Mouse (Mus musculus) stomach, embryonic 14.5 days (tissue): ENCODE results near the gene Nup214. TPM values are rescaled to one million over a fixed set of nuclear protein-coding genes. Genes with fewer than 3 reads are reported as not detected.

Source experiments
- ATAC-seq: fragments of 200-750 bp; cut with Nextera tagmentation; 2 replicates; pipeline ENCODE4 v1.8.0; 2017; ENCODE audit warnings: low read depth, moderate TSS enrichment; ENCODE audit not compliant: insufficient number of reproducible peaks, insufficient read depth, low FRiP score
- H3K27ac ChIP-seq: fragments of 300-500 bp; sonication (generic); 2 replicates; pipeline ENCODE4 v1.5.1; 2014; ENCODE audit warnings: mild to moderate bottlenecking, low read length, moderate library complexity, mixed read lengths
- H3K27me3 ChIP-seq: fragments of 300-500 bp; sonication (generic); 2 replicates; pipeline ENCODE4 v1.6.1; 2014; ENCODE audit warnings: low read length, control low read depth, mixed read lengths; ENCODE audit not compliant: control insufficient read depth, insufficient read depth
- H3K36me3 ChIP-seq: fragments of 300-500 bp; sonication (generic); 2 replicates; pipeline ENCODE4 v1.6.1; 2014; ENCODE audit warnings: mild to moderate bottlenecking, control low read depth, low read length, moderate library complexity, mixed read lengths; ENCODE audit not compliant: control insufficient read depth, insufficient read depth
- H3K4me1 ChIP-seq: fragments of 300-500 bp; sonication (generic); 2 replicates; pipeline ENCODE4 v1.6.1; 2014; ENCODE audit warnings: low read length, control low read depth, mixed read lengths; ENCODE audit not compliant: control insufficient read depth, insufficient read depth
- H3K4me2 ChIP-seq: fragments of 300-500 bp; sonication (generic); replicated peaks from 2 replicates; pipeline ENCODE4 v1.6.1; 2014; ENCODE audit warnings: low read depth, low read length, control low read depth
- H3K4me3 ChIP-seq: fragments of 300-500 bp; sonication (generic); 2 replicates; pipeline ENCODE4 v1.5.1; 2014; ENCODE audit warnings: low read depth, low read length, control low read depth
- H3K9ac ChIP-seq: fragments of 300-500 bp; sonication (generic); replicated peaks from 2 replicates; pipeline ENCODE4 v1.6.1; 2014; ENCODE audit warnings: low read depth, mild to moderate bottlenecking, control low read depth, low read length, moderate library complexity, mixed read lengths
- H3K9me3 ChIP-seq: fragments of 300-500 bp; sonication (generic); 2 replicates; pipeline ENCODE4 v1.6.1; 2016; ENCODE audit warnings: low read depth, low read length, control low read depth; ENCODE audit not compliant: control insufficient read depth
- WGBS: fragments of 180-500 bp; shearing (Covaris S2); extraction: QIAGEN DNeasy Blood & Tissue Kit; methylation state at CpG from one replicate; pipeline ENCODE4 v1.1.7; 2014; 5-methylcytosine and 5-hydroxymethylcytosine counted together
- polyA plus RNA-seq: library from polyadenylated mRNA; unstranded; fragments of >200 nt; fragmentation: Nextera tagmentation; extraction: Ambion mirVana; gene quantifications from 2 replicates; pipeline ENCODE4 v1.2.1, GENCODE M21; 2014

The Nup214 gene
- polyA plus RNA-seq = 83.8 and 93.9 TPM in 2 replicates

GRCm38 (mm10) chr2:31974141-31974808, at the start of gene Nup214:
Gene Nup214, plus strand, starts transcription at chr2:31974436.
- peak; percentile 100 for ATAC-seq
- under 1% methylated on average over 60 of the region's 60 CpGs for WGBS
- H3K36me3 ChIP-seq = peaks cover 26% of the 10 kb centered on the region
- no peaks in the 10 kb centered on the region for H3K27me3 ChIP-seq
- H3K4me2 ChIP-seq = peak within 1 kb of the TSS; percentile 86
- H3K9me3 ChIP-seq = no peaks in the 10 kb centered on the region
- peaks cover 4% of the 10 kb centered on the region; the same call in 1 of the 2 replicates for H3K4me1 ChIP-seq
- H3K27ac ChIP-seq = peak within 1 kb of the TSS; percentile 71; the same call in 1 of the 2 replicates
- peak within 1 kb of the TSS; percentile 74 for H3K4me3 ChIP-seq
- peak within 1 kb of the TSS; percentile 90 for H3K9ac ChIP-seq

GRCm38 (mm10) chr2:31924811-31925210, 49.4 kb upstream of the Nup214 start:
- ATAC-seq = no peak
- Histone ChIP-seq H3K9me3 (no peaks in the 10 kb centered on the region), H3K4me3 (no peak overlapping the region), H3K27ac (no peak overlapping the region), H3K36me3 (no peaks in the 10 kb centered on the region), H3K9ac (no peak overlapping the region), H3K27me3 (no peaks in the 10 kb centered on the region), H3K4me2 (no peak overlapping the region), H3K4me1 (no peaks in the 10 kb centered on the region)
- WGBS = 21% methylated on average over 9 of the region's 9 CpGs

GRCm38 (mm10) chr2:31925936-31926335, 48.3 kb upstream of the Nup214 start:
- no peaks in the 10 kb centered on the region for H3K36me3 ChIP-seq
- no peaks in the 10 kb centered on the region for H3K27me3 ChIP-seq
- no peak for ATAC-seq
- H3K9me3 ChIP-seq = no peaks in the 10 kb centered on the region
- no peak overlapping the region for H3K27ac ChIP-seq
- H3K4me2 ChIP-seq = no peak overlapping the region
- H3K9ac ChIP-seq = no peak overlapping the region
- no peaks in the 10 kb centered on the region for H3K4me1 ChIP-seq
- no peak overlapping the region for H3K4me3 ChIP-seq
- WGBS = 44% methylated on average over 4 of the region's 4 CpGs

- Histone ChIP-seq H3K4me1 (no peaks in the 10 kb centered on the region), H3K9me3 (no peaks in the 10 kb centered on the region), H3K27me3 (no peaks in the 10 kb centered on the region), H3K36me3 (no peaks in the 10 kb centered on the region), H3K9ac (no peak overlapping the region), H3K27ac (no peak overlapping the region), H3K4me3 (no peak overlapping the region), H3K4me2 (no peak overlapping the region)
- ATAC-seq = no peak
- WGBS = 83% methylated on average over 3 of the region's 3 CpGs
Measured at GRCm38 (mm10) chr2:31929664-31930063, 44.6 kb upstream of the Nup214 start.

GRCm38 (mm10) chr2:31934551-31934950, 39.7 kb upstream of the Nup214 start:
- H3K4me3 ChIP-seq = no peak overlapping the region
- no peak overlapping the region for H3K9ac ChIP-seq
- H3K36me3 ChIP-seq = no peaks in the 10 kb centered on the region
- ATAC-seq = no peak
- H3K27ac ChIP-seq = no peak overlapping the region
- H3K4me1 ChIP-seq = no peaks in the 10 kb centered on the region
- no peaks in the 10 kb centered on the region for H3K9me3 ChIP-seq
- WGBS = 56% methylated on average over 4 of the region's 4 CpGs
- no peak overlapping the region for H3K4me2 ChIP-seq
- H3K27me3 ChIP-seq = no peaks in the 10 kb centered on the region

- Histone ChIP-seq H3K9me3 (no peaks in the 10 kb centered on the region), H3K36me3 (no peaks in the 10 kb centered on the region), H3K27me3 (no peaks in the 10 kb centered on the region), H3K9ac (no peak overlapping the region), H3K4me2 (no peak overlapping the region), H3K4me1 (no peaks in the 10 kb centered on the region), H3K4me3 (no peak overlapping the region), H3K27ac (no peak overlapping the region)
- no peak for ATAC-seq
- 30% methylated on average over 4 of the region's 4 CpGs for WGBS
Measured at GRCm38 (mm10) chr2:31935054-31935453, 39.2 kb upstream of the Nup214 start.

GRCm38 (mm10) chr2:31938298-31938697, 35.9 kb upstream of the Nup214 start:
- 82% methylated on average over 1 of the region's 1 CpGs for WGBS
- no peaks in the 10 kb centered on the region for H3K27me3 ChIP-seq
- no peak overlapping the region for H3K4me3 ChIP-seq
- no peak overlapping the region for H3K9ac ChIP-seq
- H3K9me3 ChIP-seq = no peaks in the 10 kb centered on the region
- no peak overlapping the region for H3K27ac ChIP-seq
- no peaks in the 10 kb centered on the region for H3K36me3 ChIP-seq
- ATAC-seq = no peak
- no peak overlapping the region for H3K4me2 ChIP-seq
- H3K4me1 ChIP-seq = no peaks in the 10 kb centered on the region

- no peak for ATAC-seq
- Histone ChIP-seq H3K27ac (no peak overlapping the region), H3K27me3 (no peaks in the 10 kb centered on the region), H3K9me3 (no peaks in the 10 kb centered on the region), H3K4me3 (no peak overlapping the region), H3K9ac (no peak overlapping the region), H3K4me1 (no peaks in the 10 kb centered on the region), H3K36me3 (no peaks in the 10 kb centered on the region), H3K4me2 (no peak overlapping the region)
- 63% methylated on average over 4 of the region's 4 CpGs for WGBS
Measured at GRCm38 (mm10) chr2:31943011-31943410, 31.2 kb upstream of the Nup214 start.

- no peak overlapping the region for H3K4me2 ChIP-seq
- peaks cover under 1% of the 10 kb centered on the region; the same call in 1 of the 2 replicates for H3K4me1 ChIP-seq
- no peak overlapping the region for H3K4me3 ChIP-seq
- H3K9me3 ChIP-seq = no peaks in the 10 kb centered on the region
- no peaks in the 10 kb centered on the region for H3K36me3 ChIP-seq
- H3K27ac ChIP-seq = no peak overlapping the region
- ATAC-seq = no peak
- H3K27me3 ChIP-seq = no peaks in the 10 kb centered on the region
- WGBS = 66% methylated on average over 2 of the region's 2 CpGs
- H3K9ac ChIP-seq = no peak overlapping the region
Measured at GRCm38 (mm10) chr2:31945580-31945979, 28.7 kb upstream of the Nup214 start.
